Mouse (Mus musculus) limb, embryonic 15.5 days (tissue): Measurements from ENCODE around the gene Frmd4a. TPM values are rescaled to one million over a fixed set of nuclear protein-coding genes. Genes with fewer than 3 reads are reported as not detected.

Experiments used
- ATAC-seq: fragments of 200-750 bp; cut with Nextera tagmentation; 2 replicates; pipeline ENCODE4 v1.8.0; 2017; ENCODE audit warnings: low read depth, moderate TSS enrichment; ENCODE audit not compliant: insufficient number of reproducible peaks, low FRiP score, low TSS enrichment
- H3K27ac ChIP-seq: fragments of 300-500 bp; sonication (generic); 2 replicates; pipeline ENCODE4 v1.5.1; 2015; ENCODE audit warnings: moderate library complexity, mild to moderate bottlenecking, inconsistent platforms
- H3K27me3 ChIP-seq: fragments of 300-500 bp; sonication (generic); 2 replicates; pipeline ENCODE4 v1.6.1; 2015; ENCODE audit warnings: inconsistent platforms
- H3K36me3 ChIP-seq: fragments of 300-500 bp; sonication (generic); 2 replicates; pipeline ENCODE4 v1.6.1; 2015; ENCODE audit warnings: inconsistent platforms
- H3K4me1 ChIP-seq: fragments of 300-500 bp; sonication (generic); 2 replicates; pipeline ENCODE4 v1.6.1; 2015; ENCODE audit warnings: inconsistent platforms
- H3K4me2 ChIP-seq: fragments of 300-500 bp; sonication (generic); 2 replicates; pipeline ENCODE4 v1.6.1; 2015; ENCODE audit warnings: mild to moderate bottlenecking, inconsistent platforms
- H3K4me3 ChIP-seq: fragments of 300-500 bp; sonication (generic); 2 replicates; pipeline ENCODE4 v1.5.1; 2015; ENCODE audit warnings: mild to moderate bottlenecking, inconsistent platforms
- H3K9ac ChIP-seq: fragments of 300-500 bp; sonication (generic); 2 replicates; pipeline ENCODE4 v1.6.1; 2015; ENCODE audit warnings: inconsistent platforms
- H3K9me3 ChIP-seq: fragments of 300-500 bp; sonication (generic); 2 replicates; pipeline ENCODE4 v1.6.1; 2016; ENCODE audit warnings: inconsistent platforms
- WGBS: fragments of 180-500 bp; shearing (Covaris S2); methylation state at CpG from one replicate; pipeline ENCODE4 v1.1.7; 2015; 5-methylcytosine and 5-hydroxymethylcytosine counted together
- polyA plus RNA-seq: library from polyadenylated mRNA; unstranded; fragments of >200 nt; fragmentation: Nextera tagmentation; extraction: Ambion mirVana; gene quantifications from 2 replicates; pipeline ENCODE4 v1.2.1, GENCODE M21; 2015

Gene Frmd4a
- polyA plus RNA-seq, 1 experiment from 2014 or later: 34.1 TPM

GRCm38 (mm10) chr2:4346953-4347352, 329.4 kb downstream of the Frmd4a start:
- Histone ChIP-seq H3K4me1 (peaks cover 25% of the 10 kb centered on the region), H3K4me3 (no peak overlapping the region), H3K9ac (no peak overlapping the region), H3K27ac (no peak overlapping the region), H3K4me2 (no peak overlapping the region), H3K27me3 (no peaks in the 10 kb centered on the region), H3K9me3 (no peaks in the 10 kb centered on the region), H3K36me3 (no peaks in the 10 kb centered on the region)
- no peak for ATAC-seq
- WGBS: 50% methylated on average over 1 of the region's 1 CpGs

- WGBS: 41% methylated on average over 3 of the region's 3 CpGs
- Histone ChIP-seq H3K9me3 (no peaks in the 10 kb centered on the region), H3K27ac (0 out of 2 replicates have a peak overlapping the region, but pooled peaks have one; percentile 9), H3K4me3 (no peak overlapping the region), H3K27me3 (no peaks in the 10 kb centered on the region), H3K4me1 (peaks cover 25% of the 10 kb centered on the region), H3K4me2 (no peak overlapping the region), H3K9ac (no peak overlapping the region), H3K36me3 (no peaks in the 10 kb centered on the region)
- ATAC-seq: no peak
Observed at GRCm38 (mm10) chr2:4347782-4348181, 330.3 kb downstream of the Frmd4a start.

- Histone ChIP-seq H3K9me3 (no peaks in the 10 kb centered on the region), H3K27ac (no peak overlapping the region), H3K36me3 (no peaks in the 10 kb centered on the region), H3K4me3 (no peak overlapping the region), H3K27me3 (no peaks in the 10 kb centered on the region), H3K4me2 (no peak overlapping the region), H3K4me1 (peaks cover 25% of the 10 kb centered on the region), H3K9ac (no peak overlapping the region)
- no peak for ATAC-seq
- 39% methylated on average over 5 of the region's 5 CpGs for WGBS
Observed at GRCm38 (mm10) chr2:4348509-4348908, 331.0 kb downstream of the Frmd4a start.

DNA sequence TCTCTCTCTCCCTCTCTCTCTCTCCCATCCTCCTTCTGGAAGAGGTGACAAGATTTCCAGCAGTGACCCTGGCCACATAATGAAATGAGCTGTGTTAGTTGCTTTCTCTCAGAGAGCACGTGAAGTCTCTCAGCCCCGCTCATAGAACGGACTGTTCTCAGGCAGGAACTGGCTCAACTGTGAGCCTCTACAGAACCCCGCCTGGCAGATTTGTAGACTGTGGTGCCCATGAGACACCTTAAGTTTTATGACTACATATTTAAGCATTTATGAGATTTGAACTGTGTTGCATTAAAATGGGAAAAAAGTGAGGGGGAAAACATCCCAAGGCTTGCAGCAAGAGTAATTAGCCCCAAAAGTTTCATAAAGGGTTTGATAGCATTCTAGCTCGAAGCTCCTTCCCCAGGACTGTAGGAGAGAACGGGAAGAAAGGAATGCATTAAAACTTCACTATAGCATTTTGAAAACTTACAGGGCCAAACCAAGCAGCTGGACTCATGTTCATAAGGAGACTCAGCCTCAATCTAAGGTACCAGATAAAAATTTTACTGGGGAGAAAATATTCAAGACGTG, 339.4 kb downstream of the Frmd4a start:
- Histone ChIP-seq H3K9me3 (no peaks in the 10 kb centered on the region), H3K27ac (0 out of 2 replicates have a peak overlapping the region, but pooled peaks have one; percentile 57), H3K27me3 (no peaks in the 10 kb centered on the region), H3K4me1 (peaks cover 26% of the 10 kb centered on the region), H3K4me2 (no peak overlapping the region), H3K9ac (no peak overlapping the region), H3K4me3 (no peak overlapping the region), H3K36me3 (no peaks in the 10 kb centered on the region)
- 35% methylated on average over 7 of the region's 7 CpGs for WGBS
- peak; percentile 85 for ATAC-seq

DNA sequence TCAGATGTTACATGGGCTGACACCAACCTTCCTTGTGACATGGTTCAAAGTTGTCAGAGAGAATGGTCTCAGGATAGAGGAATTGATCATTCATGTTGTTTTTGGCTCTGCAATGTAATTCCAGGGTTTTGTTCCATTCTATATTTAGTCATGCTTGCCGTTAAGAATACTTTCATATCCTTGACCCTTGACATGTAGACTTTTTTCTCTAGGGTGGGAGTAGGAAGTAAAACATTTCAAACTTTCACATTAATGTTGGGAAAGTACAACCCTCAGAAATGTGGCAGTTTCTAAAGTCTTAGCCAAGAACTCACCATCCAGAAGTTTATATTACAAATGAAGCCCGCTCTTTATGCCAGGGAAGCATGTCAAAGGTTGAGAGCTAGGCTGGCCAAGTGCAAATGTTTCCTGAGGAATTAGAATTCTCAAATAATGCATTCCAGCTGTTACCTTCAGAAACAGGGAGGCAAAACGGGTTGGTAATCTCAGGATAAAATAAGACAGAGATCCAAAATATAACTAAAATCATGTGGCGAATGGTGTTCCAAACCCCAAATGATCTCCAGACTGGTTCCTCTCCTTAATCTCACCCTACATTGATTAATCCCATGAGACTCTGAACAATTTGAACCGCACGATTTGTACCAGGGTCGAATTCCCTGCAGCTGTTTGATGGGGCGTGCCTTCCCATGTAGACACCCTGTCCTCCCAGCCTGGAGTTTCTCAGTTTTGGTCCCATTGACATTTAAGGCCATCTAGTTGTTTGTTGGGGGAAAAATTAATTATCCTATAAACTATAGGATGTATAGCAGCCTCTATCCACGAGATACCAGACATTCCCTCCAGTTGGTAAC, 344.7 kb downstream of the Frmd4a start:
- H3K27me3 ChIP-seq: no peaks in the 10 kb centered on the region
- peaks cover 15% of the 10 kb centered on the region for H3K4me1 ChIP-seq
- peak overlapping the region; percentile 38; the same call in 1 of the 2 replicates for H3K27ac ChIP-seq
- WGBS: 33% methylated on average over 9 of the region's 9 CpGs
- no peak for ATAC-seq
- H3K4me2 ChIP-seq: no peak overlapping the region
- H3K4me3 ChIP-seq: no peak overlapping the region
- no peaks in the 10 kb centered on the region for H3K9me3 ChIP-seq
- no peak overlapping the region for H3K9ac ChIP-seq
- no peaks in the 10 kb centered on the region for H3K36me3 ChIP-seq

- Histone ChIP-seq H3K9ac (no peak overlapping the region), H3K4me2 (no peak overlapping the region), H3K36me3 (no peaks in the 10 kb centered on the region), H3K9me3 (no peaks in the 10 kb centered on the region), H3K27me3 (no peaks in the 10 kb centered on the region), H3K27ac (no peak overlapping the region), H3K4me1 (peaks cover 13% of the 10 kb centered on the region), H3K4me3 (no peak overlapping the region)
- no peak for ATAC-seq
- WGBS: 80% methylated on average over 4 of the region's 4 CpGs
Observed at GRCm38 (mm10) chr2:4364908-4365307, 347.4 kb downstream of the Frmd4a start.

- 82% methylated on average over 6 of the region's 6 CpGs for WGBS
- Histone ChIP-seq H3K27me3 (no peaks in the 10 kb centered on the region), H3K4me3 (no peak overlapping the region), H3K36me3 (no peaks in the 10 kb centered on the region), H3K9ac (no peak overlapping the region), H3K27ac (no peak overlapping the region), H3K4me1 (0 out of 2 replicates have a peak, but pooled peaks cover 9% of the 10 kb centered on the region), H3K4me2 (no peak overlapping the region), H3K9me3 (no peaks in the 10 kb centered on the region)
- ATAC-seq: no peak
Observed at GRCm38 (mm10) chr2:4368544-4368943, 351.0 kb downstream of the Frmd4a start.

DNA sequence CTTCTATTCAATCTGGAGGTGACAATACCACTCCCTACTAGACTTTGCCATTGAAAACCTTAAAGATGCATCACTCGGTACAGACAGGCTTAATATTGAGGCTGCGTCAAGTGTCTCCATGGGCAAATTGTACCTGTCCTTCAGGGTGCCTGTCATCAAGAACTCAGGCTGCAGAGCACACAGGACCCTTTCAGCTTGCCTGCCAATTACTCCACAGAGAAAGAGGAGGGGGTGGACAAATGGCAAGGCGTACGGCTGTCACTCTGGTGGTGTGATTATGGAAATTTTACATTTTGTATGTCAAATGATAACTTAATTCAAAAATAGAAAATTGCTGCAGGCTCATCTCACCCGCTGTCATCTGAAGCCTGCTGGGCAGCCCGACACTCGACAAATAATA, 353.0 kb downstream of the Frmd4a start:
- H3K27me3 ChIP-seq: no peaks in the 10 kb centered on the region
- no peak overlapping the region for H3K4me2 ChIP-seq
- no peaks in the 10 kb centered on the region for H3K9me3 ChIP-seq
- H3K9ac ChIP-seq: no peak overlapping the region
- no peak for ATAC-seq
- no peak overlapping the region for H3K27ac ChIP-seq
- no peaks in the 10 kb centered on the region for H3K36me3 ChIP-seq
- 0 out of 2 replicates have a peak, but pooled peaks cover 9% of the 10 kb centered on the region for H3K4me1 ChIP-seq
- WGBS: 82% methylated on average over 7 of the region's 7 CpGs
- no peak overlapping the region for H3K4me3 ChIP-seq

- Histone ChIP-seq H3K4me2 (no peak overlapping the region), H3K4me3 (no peak overlapping the region), H3K36me3 (no peaks in the 10 kb centered on the region), H3K9ac (no peak overlapping the region), H3K27me3 (no peaks in the 10 kb centered on the region), H3K27ac (no peak overlapping the region), H3K4me1 (0 out of 2 replicates have a peak, but pooled peaks cover 9% of the 10 kb centered on the region), H3K9me3 (no peaks in the 10 kb centered on the region)
- WGBS: 86% methylated on average over 1 of the region's 1 CpGs
- ATAC-seq: no peak
Observed at GRCm38 (mm10) chr2:4371341-4371740, 353.8 kb downstream of the Frmd4a start.

- H3K27ac ChIP-seq: no peak overlapping the region
- no peak overlapping the region for H3K4me2 ChIP-seq
- no peaks in the 10 kb centered on the region for H3K36me3 ChIP-seq
- 84% methylated on average over 3 of the region's 3 CpGs for WGBS
- no peaks in the 10 kb centered on the region for H3K4me1 ChIP-seq
- H3K4me3 ChIP-seq: no peak overlapping the region
- H3K9ac ChIP-seq: no peak overlapping the region
- H3K9me3 ChIP-seq: no peaks in the 10 kb centered on the region
- no peak for ATAC-seq
- no peaks in the 10 kb centered on the region for H3K27me3 ChIP-seq
Observed at GRCm38 (mm10) chr2:4378844-4379243, 361.3 kb downstream of the Frmd4a start.

- no peaks in the 10 kb centered on the region for H3K4me1 ChIP-seq
- no peaks in the 10 kb centered on the region for H3K9me3 ChIP-seq
- no peak overlapping the region for H3K4me2 ChIP-seq
- 88% methylated on average over 6 of the region's 6 CpGs for WGBS
- no peaks in the 10 kb centered on the region for H3K36me3 ChIP-seq
- no peak overlapping the region for H3K9ac ChIP-seq
- H3K27me3 ChIP-seq: no peaks in the 10 kb centered on the region
- no peak for ATAC-seq
- no peak overlapping the region for H3K27ac ChIP-seq
- no peak overlapping the region for H3K4me3 ChIP-seq
Observed at GRCm38 (mm10) chr2:4380435-4380834, 362.9 kb downstream of the Frmd4a start.

GRCm38 (mm10) chr2:4380926-4381325, 363.4 kb downstream of the Frmd4a start:
- Histone ChIP-seq H3K4me2 (no peak overlapping the region), H3K4me1 (no peaks in the 10 kb centered on the region), H3K9ac (no peak overlapping the region), H3K27ac (no peak overlapping the region), H3K27me3 (no peaks in the 10 kb centered on the region), H3K36me3 (no peaks in the 10 kb centered on the region), H3K4me3 (no peak overlapping the region), H3K9me3 (no peaks in the 10 kb centered on the region)
- 78% methylated on average over 5 of the region's 5 CpGs for WGBS
- no peak for ATAC-seq
